Comparison of ENCODE assay signal across 16 mouse cellular contexts in genomic region chr9:94045462-94046126, GRCm38 (mm10).
"Had no signal": no experiment of that assay in that cellular context is flagged by ENCODE, and none has a peak within 500 bp of the region (broad histone marks: within the 10 kb centered on the region; RNA-seq: fewer than 3 reads in every experiment).

No protein-coding gene starts in this region.

- H3K4me3 ChIP-seq: neural tube, embryonic 13.5 days; neural tube, embryonic 15.5 days; stomach, embryonic 15.5 days had no signal

- H3K36me3 ChIP-seq: neural tube, embryonic 13.5 days; neural tube, embryonic 15.5 days; stomach, embryonic 15.5 days had no signal

- H3K27me3 ChIP-seq: neural tube, embryonic 13.5 days; neural tube, embryonic 15.5 days; stomach, embryonic 15.5 days had no signal

- H3K9ac ChIP-seq: neural tube, embryonic 13.5 days; neural tube, embryonic 15.5 days; stomach, embryonic 15.5 days had no signal

- DNase-seq: retina, postnatal 1 day; right cerebral cortex, adult 18-20 months; right cerebral cortex, postnatal 14 days; right cerebral cortex, postnatal 25 days; right cerebral cortex, postnatal 4 days; spleen, adult 18-20 months; thymus, adult 18-20 months; thymus, adult 2 months; thymus, postnatal 14 days; thymus, postnatal 25 days; thymus, postnatal 36 days; thymus, postnatal 4 days had no signal

- H3K9me3 ChIP-seq: neural tube, embryonic 13.5 days; neural tube, embryonic 15.5 days; stomach, embryonic 15.5 days had no signal

- H3K4me2 ChIP-seq: neural tube, embryonic 13.5 days; neural tube, embryonic 15.5 days; stomach, embryonic 15.5 days had no signal

- H3K4me1 ChIP-seq: neural tube, embryonic 13.5 days; neural tube, embryonic 15.5 days; stomach, embryonic 15.5 days had no signal

- H3K27ac ChIP-seq: neural tube, embryonic 13.5 days; neural tube, embryonic 15.5 days; stomach, embryonic 15.5 days; stomach, postnatal 0 days had no signal
